ENCODE assay signal across 14 mouse cellular contexts in genomic region chr15:84871802-84872201, GRCm38 (mm10). TPM values are rescaled to one million over a fixed set of nuclear protein-coding genes. Genes with fewer than 3 reads are reported as not detected.
DNase-seq lines count a peak whose midpoint lies in the region; TF ChIP-seq lines count a peak whose summit lies in the region.
"Had no signal": no experiment of that assay in that cellular context is flagged by ENCODE, and none has a peak within 500 bp of the region (broad histone marks: within the 10 kb centered on the region; RNA-seq: fewer than 3 reads in every experiment).

No protein-coding gene starts in this region.

- peak; percentile 92 for DNase-seq in heart, adult 11 months
- DNase-seq in heart, postnatal 25 days (ENCODE audit: low spot score), result no peak
- DNase-seq in left cerebral cortex, adult 2 months (ENCODE audit: extremely low spot score in 1 of 2, low spot score in 2 of 2), result no peak
- no peak for DNase-seq in left cerebral cortex, postnatal 4 days
- DNase-seq: adrenal gland, adult 2 months; adrenal gland, adult 8-10 months; adrenal gland, postnatal 10 days; adrenal gland, postnatal 14 days; adrenal gland, postnatal 25 days; adrenal gland, postnatal 36 days; B cell, adult 2 months; cerebellum, adult 11 months; cerebellum, adult 11-12 months; cerebellum, adult 18-20 months had no signal

- TF ChIP-seq CTCF in left cerebral cortex, adult 2 months (IDR thresholded peaks at IDR 0.05), result no peak

- H3K4me3 ChIP-seq in left cerebral cortex, adult 2 months, result no peak overlapping the region

- intact Hi-C loops in heart, postnatal 25 days (cut with DNase I), result no loop called here
- intact Hi-C loops in left cerebral cortex, adult 2 months (cut with DNase I), result loop anchor here (5.0 kb wide), 1 partner anchor 125 kb away; no protein-coding TSS in a partner anchor
- intact Hi-C loops in left cerebral cortex, postnatal 4 days (cut with DNase I), result no loop called here

- peak overlapping the region; percentile 19; the same call in 1 of the 2 replicates for H3K27ac ChIP-seq in left cerebral cortex, adult 2 months

RNA-seq across cellular contexts. Expression of gene Phf21b, which starts 16.0 kb away (rescaled TPM):
- total RNA-seq in heart, postnatal 25 days (2021), result 1 to 10 TPM; 1.7 to 2.4 TPM
- total RNA-seq in left cerebral cortex, adult 2 months (2021), result 10 to 100 TPM; 18.8 to 31.9 TPM
- total RNA-seq in left cerebral cortex, postnatal 4 days (2021), result 10 to 100 TPM in 1 of 2 experiments, 1 to 10 TPM in 1; 9.3 to 13.1 TPM

RNA-seq across cellular contexts. Expression of gene Gm29666, which starts 48.0 kb away (rescaled TPM):
- total RNA-seq in heart, postnatal 25 days (2021), result under 1 TPM; 0.22 to 0.23 TPM
- total RNA-seq in left cerebral cortex, adult 2 months (2021), result 1 to 10 TPM; 1.1 to 1.3 TPM
- total RNA-seq in left cerebral cortex, postnatal 4 days (2021), result 1 to 10 TPM; 1.6 to 1.7 TPM

RNA-seq across cellular contexts. Expression of gene Nup50, which starts 51.4 kb away (rescaled TPM):
- total RNA-seq in heart, postnatal 25 days (2021), result 10 to 100 TPM; 14.6 to 17.5 TPM
- 10 to 100 TPM; 32.0 to 33.2 TPM for total RNA-seq in left cerebral cortex, adult 2 months (2021)
- 10 to 100 TPM; 30.5 to 33.9 TPM for total RNA-seq in left cerebral cortex, postnatal 4 days (2021)
